Mouse (Mus musculus): Measurements from ENCODE around the gene Unc5cl. TPM values are rescaled to one million over a fixed set of nuclear protein-coding genes. Genes with fewer than 3 reads are reported as not detected.

The Unc5cl gene
- polyA plus RNA-seq, 2 experiments, result 3.0 to 4.8 TPM

DNA sequence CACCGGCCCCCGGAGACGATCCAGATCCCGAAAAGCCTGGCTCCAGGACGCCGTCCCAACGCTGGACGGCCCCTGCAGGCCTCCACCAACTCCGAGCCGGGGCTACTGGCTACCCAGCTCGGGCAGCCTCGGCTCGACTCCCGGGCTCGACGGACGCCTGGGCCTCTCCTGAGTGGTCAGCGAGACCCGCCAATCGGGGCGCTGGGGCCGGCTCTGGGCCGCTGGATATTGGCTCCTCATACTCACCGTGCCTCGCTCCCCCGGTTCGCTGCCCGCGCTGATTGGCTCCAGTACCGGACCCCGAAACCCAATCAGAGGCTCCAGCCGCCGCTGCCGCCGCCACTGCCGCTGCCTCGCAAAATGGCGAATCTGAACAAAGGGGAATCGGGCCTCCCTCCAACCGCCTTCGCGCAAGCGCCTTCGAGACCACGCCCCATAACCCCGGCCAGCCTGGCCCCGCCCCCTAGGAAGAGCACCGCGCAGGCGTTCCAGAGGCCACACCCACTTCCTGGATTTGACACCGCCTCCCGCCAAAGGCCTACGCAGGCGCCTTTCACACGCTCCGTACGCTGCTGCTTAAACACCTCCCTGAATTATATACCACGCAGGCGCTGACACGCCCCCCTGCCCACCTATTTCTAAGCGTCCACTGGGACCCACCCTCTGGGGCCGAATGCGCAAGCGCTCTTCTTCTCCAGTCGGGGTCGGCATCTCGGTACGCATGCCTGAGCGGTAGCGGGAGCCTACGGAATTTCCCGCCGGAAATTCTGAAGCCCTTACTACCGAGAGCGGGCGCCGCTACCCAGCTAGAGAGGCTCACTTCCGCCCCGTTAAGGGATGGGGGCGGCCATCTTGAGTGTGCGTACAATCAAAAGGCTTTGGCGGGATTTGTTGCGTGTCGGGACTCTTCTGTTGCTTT, 45.1 kb upstream of the Unc5cl start, which contains the start of the genes Nfya and Oard1:
Nfya (minus strand) TSS at position 527 of the 919 bp plus-strand sequence.
Oard1 (plus strand) TSS at position 635 of the 919 bp plus-strand sequence.
- TF ChIP-seq CTCF (IDR thresholded peaks at IDR 0.05; ENCODE audit: low read depth), result no peak
- TF ChIP-seq EP300 (IDR thresholded peaks at IDR 0.05; ENCODE audit: low read depth), result peak; percentile 43
- Histone ChIP-seq H3K4me1 (replicated peaks; ENCODE audit: control insufficient read depth in 2 of 2, insufficient read depth in 2 of 2, low read length in 1 of 2) (peaks cover 35 to 40% of the 10 kb centered on the region in 2 experiments), H3K27me3 (ENCODE audit: control insufficient read depth, insufficient read depth, low read length) (no peaks in the 10 kb centered on the region), H3K27ac (peak within 1 kb of the TSS; percentile 99), H3K4me2 (ENCODE audit: low read depth) (peak within 1 kb of the TSS; percentile 94), H3K9ac (replicated peaks) (peak within 1 kb of the TSS; percentile 97), H3K4me3 (ENCODE audit: insufficient read depth in 1 of 2, low read depth in 2 of 2, low read length in 2 of 2) (peak within 1 kb of the TSS; percentile 80 to 91), H3K36me3 (replicated peaks; ENCODE audit: control insufficient read depth, insufficient read depth, low read depth) (peaks cover 22% of the 10 kb centered on the region), H3K9me3 (ENCODE audit: control insufficient read depth, low read length) (no peaks in the 10 kb centered on the region)
- ATAC-seq (ENCODE audit: insufficient read depth), result peak; percentile 88
- under 1% methylated on average over 84 of the region's 84 CpGs for WGBS (ENCODE audit: insufficient replicate concordance)
- peak; percentile 96 to 98 (median 98) for DNase-seq (ENCODE audit: low read depth in 3 of 3, low spot score in 3 of 3)

GRCm38 (mm10) chr17:48410299-48410785, 44.4 kb upstream of the Unc5cl start:
- TF ChIP-seq EP300 (IDR thresholded peaks at IDR 0.05; ENCODE audit: low read depth) (no peak; the same call in 1 of the 2 replicates), CTCF (IDR thresholded peaks at IDR 0.05; ENCODE audit: low read depth) (no peak)
- peak; percentile 33 for ATAC-seq (ENCODE audit: insufficient read depth)
- no peaks in the 10 kb centered on the region for H3K9me3 ChIP-seq (ENCODE audit: control insufficient read depth, low read length)
- peak overlapping the region; percentile 88 for H3K9ac ChIP-seq (replicated peaks)
- no peak for DNase-seq (ENCODE audit: low read depth in 3 of 3, low spot score in 3 of 3)
- H3K36me3 ChIP-seq (replicated peaks; ENCODE audit: control insufficient read depth, insufficient read depth, low read depth), result peaks cover 29% of the 10 kb centered on the region
- H3K4me1 ChIP-seq (replicated peaks; ENCODE audit: control insufficient read depth in 2 of 2, insufficient read depth in 2 of 2, low read length in 1 of 2), result peaks cover 33 to 34% of the 10 kb centered on the region in 2 experiments
- peak overlapping the region; percentile 97 for H3K27ac ChIP-seq
- H3K4me3 ChIP-seq (ENCODE audit: insufficient read depth in 1 of 2, low read depth in 2 of 2, low read length in 2 of 2), result peak overlapping the region; percentile 77 to 91
- no peaks in the 10 kb centered on the region for H3K27me3 ChIP-seq (ENCODE audit: control insufficient read depth, insufficient read depth, low read length)
- WGBS (ENCODE audit: insufficient replicate concordance), result 1% methylated on average over 13 of the region's 13 CpGs
- peak overlapping the region; percentile 91 for H3K4me2 ChIP-seq (ENCODE audit: low read depth)

DNA sequence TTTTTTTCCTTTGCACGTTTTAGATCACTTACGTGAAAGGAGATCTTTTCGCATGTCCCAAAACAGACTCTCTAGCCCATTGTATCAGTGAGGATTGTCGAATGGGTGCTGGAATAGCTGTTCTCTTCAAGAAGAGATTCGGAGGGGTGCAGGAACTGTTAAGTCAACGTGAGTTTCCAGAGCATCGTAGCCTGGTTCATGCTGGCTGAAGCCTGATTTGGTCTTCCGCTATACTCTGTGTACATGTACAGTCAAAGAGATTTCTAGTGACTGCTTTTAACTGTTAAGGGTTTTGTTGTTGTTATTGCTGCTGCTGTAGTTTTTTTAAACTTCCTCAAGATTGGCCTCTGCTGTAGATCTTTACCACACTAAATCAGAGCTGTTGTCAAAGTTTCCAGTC, 43.5 kb upstream of the Unc5cl start:
- Histone ChIP-seq H3K4me3 (ENCODE audit: insufficient read depth in 1 of 2, low read depth in 2 of 2, low read length in 2 of 2) (peak overlapping the region; percentile 77 to 91), H3K27me3 (ENCODE audit: control insufficient read depth, insufficient read depth, low read length) (no peaks in the 10 kb centered on the region), H3K4me2 (ENCODE audit: low read depth) (peak overlapping the region; percentile 91), H3K9ac (replicated peaks) (peak overlapping the region; percentile 88), H3K9me3 (ENCODE audit: control insufficient read depth, low read length) (no peaks in the 10 kb centered on the region), H3K4me1 (replicated peaks; ENCODE audit: control insufficient read depth in 2 of 2, insufficient read depth in 2 of 2, low read length in 1 of 2) (peaks cover 26 to 29% of the 10 kb centered on the region in 2 experiments), H3K27ac (peak overlapping the region; percentile 97), H3K36me3 (replicated peaks; ENCODE audit: control insufficient read depth, insufficient read depth, low read depth) (peaks cover 38% of the 10 kb centered on the region)
- TF ChIP-seq EP300 (IDR thresholded peaks at IDR 0.05; ENCODE audit: low read depth) (no peak), CTCF (IDR thresholded peaks at IDR 0.05; ENCODE audit: low read depth) (no peak)
- no peak for DNase-seq (ENCODE audit: low read depth in 3 of 3, low spot score in 3 of 3)
- 42% methylated on average over 8 of the region's 8 CpGs for WGBS (ENCODE audit: insufficient replicate concordance)
- no peak for ATAC-seq (ENCODE audit: insufficient read depth)

DNA sequence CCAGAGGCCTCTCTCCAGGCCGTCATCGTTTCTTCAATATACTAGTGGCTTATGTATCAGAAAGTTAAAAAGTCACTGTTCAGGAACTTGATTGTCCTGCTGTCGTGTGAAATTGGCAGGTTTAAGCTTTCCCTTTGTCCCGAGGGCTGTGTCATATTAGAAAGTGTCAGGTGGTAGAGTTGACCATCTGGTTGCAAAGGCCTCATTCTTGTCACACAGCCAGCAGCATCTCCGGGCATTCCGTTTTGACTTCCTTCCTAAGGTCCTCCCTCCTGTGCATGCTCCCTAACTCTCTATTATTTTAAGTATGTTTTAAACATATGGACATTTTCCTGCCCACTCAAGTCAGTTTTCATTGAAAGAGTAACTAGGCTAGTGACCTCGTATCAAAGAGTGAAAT, 38.7 kb upstream of the Unc5cl start:
- Histone ChIP-seq H3K36me3 (replicated peaks; ENCODE audit: control insufficient read depth, insufficient read depth, low read depth) (peaks cover 47% of the 10 kb centered on the region), H3K9ac (replicated peaks) (no peak overlapping the region), H3K27me3 (ENCODE audit: control insufficient read depth, insufficient read depth, low read length) (no peaks in the 10 kb centered on the region), H3K9me3 (ENCODE audit: control insufficient read depth, low read length) (no peaks in the 10 kb centered on the region), H3K4me1 (replicated peaks; ENCODE audit: control insufficient read depth in 2 of 2, insufficient read depth in 2 of 2, low read length in 1 of 2) (peaks cover 20 to 37% of the 10 kb centered on the region in 2 experiments), H3K4me2 (ENCODE audit: low read depth) (no peak overlapping the region), H3K4me3 (ENCODE audit: insufficient read depth in 1 of 2, low read depth in 2 of 2, low read length in 2 of 2) (no peak overlapping the region), H3K27ac (no peak overlapping the region)
- ATAC-seq (ENCODE audit: insufficient read depth) (no peak), DNase-seq (ENCODE audit: low read depth in 3 of 3, low spot score in 3 of 3) (no peak)
- 84% methylated on average over 7 of the region's 7 CpGs for WGBS (ENCODE audit: insufficient replicate concordance)
- TF ChIP-seq CTCF (IDR thresholded peaks at IDR 0.05; ENCODE audit: low read depth), result no peak
- TF ChIP-seq EP300 (IDR thresholded peaks at IDR 0.05; ENCODE audit: low read depth), result no peak

Data from liver, embryonic 14.5 days (tissue).